Mouse (Mus musculus): Measurements from ENCODE around the gene Mindy3. TPM values are rescaled to one million over a fixed set of nuclear protein-coding genes. Genes with fewer than 3 reads are reported as not detected.
"Not testable (repeated sequence)": the region's sequence is repeated elsewhere in the genome, so short reads cannot be mapped to it uniquely, and the experiment has no call there.

The Mindy3 gene
- 22.7 and 26.4 TPM in 2 replicates for polyA plus RNA-seq (2015; fragmentation: Nextera tagmentation; extraction: Ambion mirVana)

DNA sequence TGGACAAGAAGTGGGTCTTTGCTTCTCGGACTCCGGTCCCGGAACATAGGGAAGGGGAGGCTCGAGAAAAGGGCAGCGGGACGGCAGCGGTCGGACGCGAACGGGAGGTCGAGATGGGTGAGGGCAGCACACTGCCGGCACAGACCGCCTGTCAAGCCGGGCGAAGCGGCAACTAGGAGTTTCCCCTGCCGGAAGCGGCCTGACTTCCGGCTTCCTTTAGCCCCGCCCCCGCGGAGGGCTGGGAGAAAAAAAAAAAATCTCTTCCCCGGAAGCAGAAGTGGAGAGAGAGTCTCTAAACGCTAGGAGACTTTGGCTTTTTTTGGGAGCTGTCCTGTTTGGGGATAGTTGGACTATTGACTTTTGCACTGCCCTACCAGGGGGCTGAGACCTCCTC lies at the start of gene Mindy3:
Gene Mindy3, minus strand, starts transcription at position 209 of the 394 bp plus-strand sequence.
- Histone ChIP-seq H3K4me1 (ENCODE audit: control insufficient read depth, insufficient read depth, low read length) (peaks cover 10% of the 10 kb centered on the region), H3K4me3 (ENCODE audit: low read length) (peak within 1 kb of the TSS; percentile 82), H3K9ac (ENCODE audit: low read length) (peak within 1 kb of the TSS; percentile 82), H3K36me3 (ENCODE audit: control insufficient read depth, insufficient read depth) (no peaks in the 10 kb centered on the region), H3K27ac (ENCODE audit: low read length) (peak within 1 kb of the TSS; percentile 60), H3K4me2 (ENCODE audit: low read depth, low read length) (peak within 1 kb of the TSS; percentile 79), H3K9me3 (replicated peaks; ENCODE audit: control insufficient read depth, low read length) (no peaks in the 10 kb centered on the region), H3K27me3 (ENCODE audit: control insufficient read depth, insufficient read depth, low read length) (no peaks in the 10 kb centered on the region)
- ATAC-seq (replicated peaks; ENCODE audit: extremely low read depth, insufficient read depth, low FRiP score): peak; percentile 76
- under 1% methylated on average over 25 of the region's 25 CpGs for WGBS

DNA sequence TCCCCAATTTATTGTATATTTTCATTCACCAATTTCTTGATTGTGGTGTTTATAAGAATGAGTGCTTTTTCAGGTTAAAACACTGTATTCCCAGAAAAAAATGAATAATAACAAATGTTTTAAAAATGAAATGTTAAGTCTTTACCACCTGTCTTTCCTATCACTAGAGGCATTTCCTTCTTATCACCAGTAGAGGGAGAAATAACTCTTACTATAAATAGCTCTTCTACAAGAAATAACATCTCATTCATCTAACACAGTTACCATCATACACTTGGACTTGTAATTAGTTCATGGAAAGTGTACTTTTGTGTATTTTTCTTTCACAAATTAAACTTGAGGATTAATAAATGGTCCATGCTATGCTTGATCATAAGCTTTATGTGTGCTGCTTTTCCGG lies 40.5 kb upstream of the Mindy3 start:
- Histone ChIP-seq H3K27ac (ENCODE audit: low read length) (no peak overlapping the region), H3K4me3 (ENCODE audit: low read length) (no peak overlapping the region), H3K27me3 (ENCODE audit: control insufficient read depth, insufficient read depth, low read length) (no peaks in the 10 kb centered on the region), H3K36me3 (ENCODE audit: control insufficient read depth, insufficient read depth) (no peaks in the 10 kb centered on the region), H3K9me3 (replicated peaks; ENCODE audit: control insufficient read depth, low read length) (no peaks in the 10 kb centered on the region), H3K4me2 (ENCODE audit: low read depth, low read length) (no peak overlapping the region), H3K4me1 (ENCODE audit: control insufficient read depth, insufficient read depth, low read length) (no peaks in the 10 kb centered on the region), H3K9ac (ENCODE audit: low read length) (no peak overlapping the region)
- ATAC-seq (replicated peaks; ENCODE audit: extremely low read depth, insufficient read depth, low FRiP score): no peak
- WGBS: 74% methylated on average over 1 of the region's 1 CpGs

DNA sequence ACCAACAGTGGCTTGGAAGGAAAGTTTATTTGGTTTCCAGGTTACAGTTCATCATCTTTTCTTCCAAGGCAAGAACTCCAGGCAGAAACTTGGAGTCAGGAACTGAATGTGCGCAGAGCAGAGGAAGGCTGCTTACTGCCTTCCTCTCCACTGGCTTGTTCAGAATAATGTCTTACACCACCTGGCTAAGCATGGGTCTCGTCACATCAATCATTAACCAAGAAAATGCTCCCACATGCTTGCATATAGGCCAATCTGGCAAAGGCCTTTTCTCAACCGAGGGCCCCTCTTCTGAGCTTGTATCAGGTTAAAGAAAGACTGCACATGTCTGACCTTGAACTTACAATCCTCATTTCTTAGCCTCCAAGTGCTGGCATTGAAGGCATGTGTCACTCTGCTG lies 30.8 kb upstream of the Mindy3 start:
- Histone ChIP-seq H3K27ac (ENCODE audit: low read length) (no peak overlapping the region), H3K9ac (ENCODE audit: low read length) (no peak overlapping the region), H3K4me3 (ENCODE audit: low read length) (no peak overlapping the region), H3K36me3 (ENCODE audit: control insufficient read depth, insufficient read depth) (no peaks in the 10 kb centered on the region), H3K4me2 (ENCODE audit: low read depth, low read length) (no peak overlapping the region), H3K27me3 (ENCODE audit: control insufficient read depth, insufficient read depth, low read length) (no peaks in the 10 kb centered on the region), H3K9me3 (replicated peaks; ENCODE audit: control insufficient read depth, low read length) (no peaks in the 10 kb centered on the region), H3K4me1 (ENCODE audit: control insufficient read depth, insufficient read depth, low read length) (no peaks in the 10 kb centered on the region)
- WGBS: 76% methylated on average over 3 of the region's 3 CpGs
- ATAC-seq (replicated peaks; ENCODE audit: extremely low read depth, insufficient read depth, low FRiP score): no peak

DNA sequence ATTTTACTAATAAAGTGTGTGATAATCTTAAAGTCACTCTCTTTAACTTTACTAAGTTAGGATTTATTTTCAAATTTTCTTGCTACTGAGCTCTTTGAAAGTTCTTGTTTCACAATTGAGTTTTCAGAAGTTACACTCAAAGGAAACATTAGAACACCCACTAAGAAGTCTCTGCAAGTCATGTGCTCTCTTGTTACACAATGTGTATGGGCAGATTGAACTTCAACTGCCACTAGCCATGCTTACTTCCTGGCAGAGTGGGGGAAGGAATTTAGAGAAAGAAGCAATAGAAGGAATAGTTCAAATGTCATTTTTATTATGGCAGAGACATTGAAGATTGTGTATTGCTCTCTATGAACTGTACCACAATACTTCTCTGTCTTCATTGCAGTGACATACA lies 20.9 kb upstream of the Mindy3 start:
- H3K4me3 ChIP-seq (ENCODE audit: low read length): no peak overlapping the region
- H3K27me3 ChIP-seq (ENCODE audit: control insufficient read depth, insufficient read depth, low read length): no peaks in the 10 kb centered on the region
- H3K4me1 ChIP-seq (ENCODE audit: control insufficient read depth, insufficient read depth, low read length): no peaks in the 10 kb centered on the region
- ATAC-seq (replicated peaks; ENCODE audit: extremely low read depth, insufficient read depth, low FRiP score): no peak
- no peaks in the 10 kb centered on the region for H3K9me3 ChIP-seq (replicated peaks; ENCODE audit: control insufficient read depth, low read length)
- H3K36me3 ChIP-seq (ENCODE audit: control insufficient read depth, insufficient read depth): no peaks in the 10 kb centered on the region
- H3K4me2 ChIP-seq (ENCODE audit: low read depth, low read length): no peak overlapping the region
- no peak overlapping the region for H3K27ac ChIP-seq (ENCODE audit: low read length)
- no peak overlapping the region for H3K9ac ChIP-seq (ENCODE audit: low read length)

DNA sequence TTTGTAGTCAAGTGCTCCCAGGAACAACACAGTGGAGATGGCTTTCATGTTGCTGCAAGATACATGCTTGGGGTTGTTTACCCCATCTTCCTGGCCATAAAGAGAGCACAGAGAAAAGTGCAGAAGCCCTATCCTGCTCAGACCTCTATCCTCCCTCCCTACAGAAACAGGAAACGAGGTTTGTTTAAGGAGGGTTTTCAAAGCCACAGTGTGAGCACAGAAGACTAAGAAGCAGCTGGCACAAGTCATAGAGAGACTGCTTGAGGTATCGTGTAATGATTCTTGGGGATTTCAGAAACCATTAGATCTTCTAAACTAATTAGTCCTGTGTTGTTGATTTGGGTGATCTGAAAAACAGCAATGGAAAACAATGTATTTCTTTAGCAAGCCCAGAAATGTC lies 20.3 kb upstream of the Mindy3 start:
- Histone ChIP-seq H3K9me3 (replicated peaks; ENCODE audit: control insufficient read depth, low read length) (no peaks in the 10 kb centered on the region), H3K4me3 (ENCODE audit: low read length) (no peak overlapping the region), H3K4me1 (ENCODE audit: control insufficient read depth, insufficient read depth, low read length) (no peaks in the 10 kb centered on the region), H3K27me3 (ENCODE audit: control insufficient read depth, insufficient read depth, low read length) (no peaks in the 10 kb centered on the region), H3K9ac (ENCODE audit: low read length) (no peak overlapping the region), H3K27ac (ENCODE audit: low read length) (no peak overlapping the region), H3K36me3 (ENCODE audit: control insufficient read depth, insufficient read depth) (no peaks in the 10 kb centered on the region), H3K4me2 (ENCODE audit: low read depth, low read length) (no peak overlapping the region)
- peak; percentile 49; the same call in 1 of the 2 replicates for ATAC-seq (replicated peaks; ENCODE audit: extremely low read depth, insufficient read depth, low FRiP score)
- WGBS: 45% methylated on average over 2 of the region's 2 CpGs

DNA sequence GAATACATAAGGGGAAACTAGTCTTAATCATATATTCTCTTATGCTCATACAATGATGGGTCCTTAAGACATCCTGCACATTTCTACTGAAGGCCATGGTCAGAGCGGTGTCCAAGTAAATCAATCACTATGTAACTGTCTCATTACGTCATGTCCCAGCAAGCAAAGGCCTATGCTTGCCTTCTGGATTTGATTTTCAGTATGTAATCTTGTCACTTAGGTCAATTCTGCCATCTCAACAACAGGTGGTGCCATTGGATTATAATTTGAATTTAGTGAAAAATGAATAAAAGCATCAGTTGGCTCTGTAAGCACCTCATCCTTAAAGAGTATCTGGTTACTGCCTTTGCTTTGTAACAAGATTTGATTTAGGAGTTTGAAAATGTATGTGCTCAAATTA lies 18.9 kb upstream of the Mindy3 start:
- no peak for ATAC-seq (replicated peaks; ENCODE audit: extremely low read depth, insufficient read depth, low FRiP score)
- Histone ChIP-seq H3K27me3 (ENCODE audit: control insufficient read depth, insufficient read depth, low read length) (no peaks in the 10 kb centered on the region), H3K4me3 (ENCODE audit: low read length) (no peak overlapping the region), H3K9me3 (replicated peaks; ENCODE audit: control insufficient read depth, low read length) (no peaks in the 10 kb centered on the region), H3K9ac (ENCODE audit: low read length) (no peak overlapping the region), H3K4me2 (ENCODE audit: low read depth, low read length) (no peak overlapping the region), H3K27ac (ENCODE audit: low read length) (no peak overlapping the region), H3K36me3 (ENCODE audit: control insufficient read depth, insufficient read depth) (no peaks in the 10 kb centered on the region), H3K4me1 (ENCODE audit: control insufficient read depth, insufficient read depth, low read length) (no peaks in the 10 kb centered on the region)
- WGBS: 70% methylated on average over 2 of the region's 2 CpGs

DNA sequence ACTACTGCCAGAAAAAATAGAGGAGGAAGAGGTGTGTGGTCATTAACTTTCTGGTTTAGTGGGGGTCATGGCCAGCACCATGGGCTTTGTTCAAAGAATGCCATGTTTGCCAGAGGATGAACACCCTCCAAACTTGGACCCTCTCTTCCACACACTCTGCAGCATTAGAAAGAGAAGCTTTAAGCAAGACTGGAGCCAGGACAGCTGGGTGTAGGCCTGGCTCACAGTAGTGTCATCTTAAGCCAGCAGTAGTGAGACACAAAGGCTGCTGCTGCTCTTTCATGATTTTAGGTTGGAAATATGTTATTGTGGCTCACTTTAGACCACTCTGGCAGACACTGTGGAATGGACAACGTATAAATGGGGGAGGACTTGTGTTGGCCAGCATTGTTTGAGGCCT lies 12.8 kb upstream of the Mindy3 start:
- Histone ChIP-seq H3K27ac (ENCODE audit: low read length) (no peak overlapping the region), H3K4me1 (ENCODE audit: control insufficient read depth, insufficient read depth, low read length) (no peaks in the 10 kb centered on the region), H3K36me3 (ENCODE audit: control insufficient read depth, insufficient read depth) (no peaks in the 10 kb centered on the region), H3K9me3 (replicated peaks; ENCODE audit: control insufficient read depth, low read length) (no peaks in the 10 kb centered on the region), H3K27me3 (ENCODE audit: control insufficient read depth, insufficient read depth, low read length) (no peaks in the 10 kb centered on the region), H3K9ac (ENCODE audit: low read length) (no peak overlapping the region), H3K4me2 (ENCODE audit: low read depth, low read length) (no peak overlapping the region), H3K4me3 (ENCODE audit: low read length) (no peak overlapping the region)
- no peak for ATAC-seq (replicated peaks; ENCODE audit: extremely low read depth, insufficient read depth, low FRiP score)
- 69% methylated on average over 1 of the region's 1 CpGs for WGBS

DNA sequence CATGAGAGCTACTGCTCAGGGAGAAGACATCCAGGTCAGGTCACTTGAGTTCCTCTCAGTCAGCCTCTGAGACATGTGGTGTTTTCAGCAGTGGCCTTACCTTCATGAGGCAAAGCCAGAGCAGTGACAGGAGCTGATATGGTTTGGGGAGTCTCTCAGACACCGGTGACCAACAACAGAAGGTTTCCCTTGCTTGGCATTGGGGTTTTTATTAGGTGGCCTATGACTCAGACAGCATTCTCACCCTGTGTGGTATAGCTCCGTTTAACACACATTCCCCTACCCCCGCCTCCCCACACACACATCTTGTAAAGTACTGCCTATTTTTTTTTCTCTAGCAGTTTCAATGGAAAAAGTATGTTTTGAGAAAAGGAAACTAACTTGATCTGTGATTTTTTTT lies 5.1 kb upstream of the Mindy3 start:
- H3K27ac ChIP-seq (ENCODE audit: low read length): no peak overlapping the region
- H3K4me3 ChIP-seq (ENCODE audit: low read length): no peak overlapping the region
- no peak overlapping the region for H3K9ac ChIP-seq (ENCODE audit: low read length)
- no peaks in the 10 kb centered on the region for H3K27me3 ChIP-seq (ENCODE audit: control insufficient read depth, insufficient read depth, low read length)
- H3K36me3 ChIP-seq (ENCODE audit: control insufficient read depth, insufficient read depth): no peaks in the 10 kb centered on the region
- no peaks in the 10 kb centered on the region for H3K4me1 ChIP-seq (ENCODE audit: control insufficient read depth, insufficient read depth, low read length)
- WGBS: 61% methylated on average over 3 of the region's 3 CpGs
- no peak overlapping the region for H3K4me2 ChIP-seq (ENCODE audit: low read depth, low read length)
- no peaks in the 10 kb centered on the region for H3K9me3 ChIP-seq (replicated peaks; ENCODE audit: control insufficient read depth, low read length)
- ATAC-seq (replicated peaks; ENCODE audit: extremely low read depth, insufficient read depth, low FRiP score): no peak

DNA sequence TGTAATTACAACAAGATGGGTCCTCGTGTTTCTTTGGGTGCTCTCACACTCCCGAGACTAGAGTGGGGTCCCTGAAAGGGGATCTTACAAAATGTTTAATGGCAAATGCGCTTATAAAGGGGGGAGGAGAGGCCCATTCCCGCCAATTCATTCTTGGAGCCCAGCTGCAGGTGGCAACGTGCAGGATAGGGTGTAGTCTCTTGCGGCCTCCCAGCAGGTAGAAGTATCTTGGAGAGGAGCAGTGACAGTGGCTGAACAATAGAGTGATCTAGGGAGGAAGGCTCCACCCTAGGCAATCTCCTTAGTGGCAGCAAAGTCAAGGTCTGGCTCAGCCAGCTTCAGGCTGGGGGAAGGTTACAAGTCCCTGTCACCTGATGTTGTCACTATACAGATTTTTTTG lies 4.2 kb upstream of the Mindy3 start:
- not testable (repeated sequence) for H3K4me1 ChIP-seq (ENCODE audit: control insufficient read depth, insufficient read depth, low read length); H3K4me2 ChIP-seq (ENCODE audit: low read depth, low read length); H3K27me3 ChIP-seq (ENCODE audit: control insufficient read depth, insufficient read depth, low read length); ATAC-seq (replicated peaks; ENCODE audit: extremely low read depth, insufficient read depth, low FRiP score); H3K9me3 ChIP-seq (replicated peaks; ENCODE audit: control insufficient read depth, low read length); H3K36me3 ChIP-seq (ENCODE audit: control insufficient read depth, insufficient read depth); H3K27ac ChIP-seq (ENCODE audit: low read length); H3K4me3 ChIP-seq (ENCODE audit: low read length); H3K9ac ChIP-seq (ENCODE audit: low read length)
- 66% methylated on average over 6 of the region's 6 CpGs for WGBS

All from heart, embryonic 16.5 days (tissue).